Mouse (Mus musculus) olfactory bulb, adult 2 months (tissue): ENCODE measurements around the gene 1700014D04Rik.

Experiments
- CTCF ChIP-seq: fragments of 200-500 bp; IDR thresholded peaks from 2 replicates; pipeline ENCODE4 v1.5.1; 2012; ENCODE audit warnings: low read depth, mild to moderate bottlenecking, low read length, moderate library complexity; ENCODE audit not compliant: insufficient read depth
- POLR2A ChIP-seq: fragments of 200-500 bp; IDR thresholded peaks from 2 replicates; pipeline ENCODE4 v1.6.1; 2012; ENCODE audit warnings: mild to moderate bottlenecking, low read depth, low read length, moderate library complexity; ENCODE audit not compliant: insufficient read depth

DNA sequence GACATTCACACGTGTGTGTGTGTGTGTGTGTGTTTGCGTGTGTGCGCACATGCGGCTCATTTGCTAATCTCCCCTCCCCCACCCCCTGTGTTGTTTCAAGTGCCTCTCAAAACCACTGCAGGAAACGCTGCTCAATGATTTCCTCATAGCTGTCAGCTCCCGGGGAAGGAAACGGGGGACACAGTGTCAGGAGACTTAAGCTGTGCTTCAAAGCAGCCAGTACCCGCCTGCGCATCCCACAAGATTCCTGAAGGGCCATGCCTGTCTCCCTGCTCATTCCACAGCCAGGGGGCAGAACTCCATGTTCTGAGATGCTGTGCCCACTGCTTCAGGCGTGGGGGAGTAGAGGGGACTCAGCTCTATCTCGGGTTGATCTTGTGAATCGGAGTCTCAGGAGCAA lies 42.0 kb downstream of the 1700014D04Rik start:
- TF ChIP-seq CTCF: no peak
- TF ChIP-seq POLR2A: no peak
